Mouse (Mus musculus) T-helper 2 cell (primary cell): ENCODE results near the gene Matk.

Experiments used
- in situ Hi-C: fragments of 300-600 bp; cut with MboI, MseI; formaldehyde crosslinking; loops from one replicate; pipeline ENCODE4 v1.15.1; 2025; ENCODE audit warnings: high pct_unique_total_duplicates

Gene Matk

DNA sequence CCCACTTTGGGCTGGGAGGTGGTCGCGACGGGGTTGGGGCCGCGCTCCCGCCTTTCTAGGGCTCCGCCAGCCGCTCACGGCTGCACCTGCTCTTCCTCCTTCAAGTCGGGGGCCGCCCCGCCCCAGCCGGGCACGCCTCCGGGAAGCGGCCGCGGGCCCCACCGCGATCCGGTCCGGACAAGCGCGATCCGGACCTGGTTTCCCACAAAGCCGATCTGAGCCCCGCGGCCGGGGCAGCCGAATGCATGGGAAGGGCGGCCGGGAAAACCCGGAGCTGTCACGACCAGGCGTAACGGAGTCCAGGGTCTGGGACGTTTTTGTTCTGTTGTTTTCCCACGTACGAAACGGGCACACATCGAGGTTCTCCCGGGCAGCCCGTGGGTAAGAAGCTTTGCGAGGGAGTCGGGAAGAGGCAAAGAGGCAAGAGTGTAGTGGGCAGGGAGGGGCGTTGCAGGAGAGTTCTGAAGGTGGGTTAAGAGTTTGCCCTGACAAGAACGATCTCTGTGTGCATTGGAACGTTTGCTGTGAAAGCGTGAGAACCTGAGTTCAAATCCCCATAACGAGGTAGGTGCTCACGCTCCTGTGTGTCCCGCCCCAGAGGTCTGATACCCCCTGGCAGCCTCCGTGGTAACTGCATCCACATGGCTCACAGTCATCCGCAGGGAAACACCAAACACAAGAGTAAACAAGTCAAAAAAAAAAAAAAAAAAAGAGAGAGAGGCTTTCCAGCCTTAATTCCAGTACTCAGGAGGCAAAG, 33.1 kb downstream of the Matk start:
- in situ Hi-C loops: loop anchor here (5.0 kb wide), 1 partner anchor 36 kb away; the partner anchor contains the start of gene Cactin

DNA sequence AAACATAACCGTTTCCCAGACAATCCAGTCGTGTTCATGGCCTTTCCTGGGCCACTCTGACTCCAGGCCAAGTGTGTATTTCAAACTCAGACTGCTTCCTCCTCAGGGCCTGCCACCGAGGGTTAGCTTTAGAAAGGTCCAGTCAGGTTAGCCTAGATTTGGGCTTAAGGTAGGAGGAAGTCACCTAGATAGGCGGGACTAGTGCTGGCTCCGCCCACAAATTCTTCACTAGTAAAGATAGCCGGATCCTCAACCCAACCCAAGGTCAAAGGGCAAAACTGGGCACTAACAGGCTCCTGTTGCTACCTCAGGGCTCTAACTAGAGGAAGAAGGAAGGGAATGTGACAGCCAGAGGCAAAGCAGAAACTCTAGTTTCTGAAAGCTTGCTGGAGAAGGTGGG, 33.9 kb downstream of the Matk start:
- in situ Hi-C loops: loop anchor here (5.0 kb wide), 1 partner anchor 36 kb away; the partner anchor contains the start of gene Cactin

DNA sequence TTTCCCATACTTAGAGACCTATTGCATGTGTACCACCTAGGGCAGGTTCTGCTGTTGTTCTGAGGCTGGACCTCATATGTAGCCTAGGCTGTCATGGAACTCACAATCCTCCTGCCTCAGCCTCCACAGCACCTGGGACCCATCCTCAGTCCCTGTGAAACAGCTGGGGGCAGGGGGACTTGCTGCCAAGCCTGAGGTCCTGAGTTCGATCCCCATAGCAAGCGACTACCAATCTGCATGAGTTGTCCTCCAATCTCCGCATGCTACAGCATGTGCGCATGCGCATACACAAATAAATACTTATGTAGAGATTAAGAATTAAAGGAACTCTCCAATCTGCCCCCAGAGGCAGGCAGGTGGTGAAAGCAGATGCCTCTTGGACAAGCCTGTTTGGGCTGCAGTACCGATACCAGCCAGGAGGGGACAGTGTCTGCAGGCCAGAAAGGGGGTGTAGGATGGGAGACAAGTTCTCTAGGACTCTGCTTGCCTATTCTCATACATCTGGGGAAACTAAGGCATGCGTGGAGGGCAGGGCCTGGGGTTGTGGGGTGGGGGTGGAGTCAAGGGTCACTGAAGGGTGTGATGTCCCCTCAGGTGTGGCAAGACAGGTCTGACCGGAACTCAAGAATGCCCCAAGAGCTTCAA, 34.9 kb downstream of the Matk start:
- in situ Hi-C loops: loop anchor here (5.0 kb wide), 1 partner anchor 35 kb away; the partner anchor contains the start of gene Cactin

DNA sequence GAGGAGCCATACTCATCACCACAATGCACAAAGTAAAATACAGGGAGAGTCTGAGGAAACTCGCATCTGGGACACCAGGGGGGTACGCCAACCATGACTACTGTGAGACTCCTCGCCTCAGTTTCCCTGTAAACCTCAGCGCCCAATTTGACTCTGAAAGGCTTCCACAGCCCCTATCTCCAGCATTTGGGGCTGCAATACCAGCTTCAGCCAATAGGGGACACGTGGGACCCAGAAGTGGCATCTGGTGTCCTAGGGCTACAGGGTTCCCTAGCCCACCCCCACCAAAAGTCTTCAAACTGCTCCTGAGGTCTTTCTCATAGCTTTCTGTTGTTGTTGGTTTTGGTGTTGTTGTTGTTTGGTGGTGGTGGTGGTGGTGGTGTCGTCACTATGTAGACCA, 35.9 kb downstream of the Matk start:
- in situ Hi-C loops: loop anchor here (5.0 kb wide), 1 partner anchor 34 kb away; the partner anchor contains the start of gene Cactin

DNA sequence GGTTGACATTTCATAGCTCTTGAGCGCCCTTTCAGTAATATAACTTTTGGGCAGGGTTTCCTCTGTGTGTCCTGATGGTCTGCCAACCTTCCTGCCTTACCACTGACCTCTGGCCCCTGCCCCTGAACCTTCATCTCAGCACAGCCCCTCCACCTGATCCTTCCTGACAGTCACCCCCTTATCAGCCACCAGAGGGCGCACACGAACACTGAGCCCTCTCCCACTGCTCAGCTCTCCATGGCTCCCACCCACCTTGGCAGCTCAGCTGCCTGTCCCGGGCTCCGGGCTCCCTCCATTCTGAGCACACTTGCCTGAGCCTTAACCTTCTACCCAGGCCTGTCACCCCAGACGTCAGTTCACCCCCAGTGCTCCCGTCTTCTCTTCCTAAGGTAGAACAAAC, 36.5 kb downstream of the Matk start:
- in situ Hi-C loops: loop anchor here (5.0 kb wide), 1 partner anchor 33 kb away; the partner anchor contains the start of gene Cactin

DNA sequence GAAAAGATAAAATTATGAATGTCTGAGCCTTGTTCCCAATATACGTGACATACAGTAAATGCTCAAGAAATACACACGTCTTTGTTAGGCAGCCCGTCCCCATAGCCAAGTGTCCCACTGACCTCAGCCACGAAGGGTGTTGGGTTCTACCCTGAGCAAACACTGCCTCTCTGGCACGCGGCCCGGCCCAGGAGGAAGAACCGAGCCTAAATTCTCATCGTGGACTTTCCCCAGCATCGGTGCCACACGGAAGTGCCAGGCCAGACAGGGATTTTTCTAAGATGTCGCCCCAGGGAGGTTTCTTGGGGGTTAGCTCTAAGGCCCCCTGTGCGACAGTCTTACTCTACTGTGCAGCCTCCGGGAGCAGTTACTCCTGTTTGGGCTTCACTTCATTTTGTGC, 37.1 kb downstream of the Matk start:
- in situ Hi-C loops: loop anchor here (5.0 kb wide), 1 partner anchor 32 kb away; the partner anchor contains the start of gene Cactin

DNA sequence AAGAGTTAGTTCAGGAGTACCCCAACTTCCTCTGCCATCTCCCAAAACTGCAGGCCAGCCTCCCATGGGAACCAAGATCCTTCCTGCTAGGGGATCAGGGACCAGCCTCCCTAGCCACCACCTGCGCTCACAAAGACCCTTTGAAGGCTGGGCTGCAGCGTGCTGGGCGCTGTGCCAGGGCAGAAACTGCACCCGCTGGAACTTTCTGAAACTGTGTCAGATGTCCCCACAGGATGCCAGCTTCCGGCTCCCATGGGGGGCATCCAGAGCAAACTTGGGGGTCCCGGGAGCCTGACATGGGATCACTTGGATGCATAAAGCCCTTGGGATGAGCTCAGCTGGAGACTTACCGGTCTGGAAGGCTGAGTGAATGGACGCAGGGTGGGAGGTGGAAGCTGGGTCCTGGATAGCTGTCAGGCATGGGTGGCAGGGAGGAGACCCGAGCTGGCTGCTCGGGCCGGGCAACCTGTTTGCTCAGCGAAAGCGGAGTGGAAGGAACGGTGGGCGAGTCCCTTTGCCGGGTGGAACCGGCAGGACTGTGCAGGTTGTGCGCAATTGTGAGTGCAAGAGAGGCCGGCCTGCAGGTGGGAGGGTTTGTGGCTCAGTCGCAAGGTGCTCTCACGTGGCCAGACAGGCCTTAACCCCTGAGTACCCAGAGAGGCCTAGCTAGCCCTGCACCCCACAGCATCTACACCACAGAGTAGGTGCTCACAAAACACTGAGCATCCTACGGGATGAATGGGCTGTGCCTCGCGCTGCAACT, 38.1 kb downstream of the Matk start:
- in situ Hi-C loops: no loop called here

DNA sequence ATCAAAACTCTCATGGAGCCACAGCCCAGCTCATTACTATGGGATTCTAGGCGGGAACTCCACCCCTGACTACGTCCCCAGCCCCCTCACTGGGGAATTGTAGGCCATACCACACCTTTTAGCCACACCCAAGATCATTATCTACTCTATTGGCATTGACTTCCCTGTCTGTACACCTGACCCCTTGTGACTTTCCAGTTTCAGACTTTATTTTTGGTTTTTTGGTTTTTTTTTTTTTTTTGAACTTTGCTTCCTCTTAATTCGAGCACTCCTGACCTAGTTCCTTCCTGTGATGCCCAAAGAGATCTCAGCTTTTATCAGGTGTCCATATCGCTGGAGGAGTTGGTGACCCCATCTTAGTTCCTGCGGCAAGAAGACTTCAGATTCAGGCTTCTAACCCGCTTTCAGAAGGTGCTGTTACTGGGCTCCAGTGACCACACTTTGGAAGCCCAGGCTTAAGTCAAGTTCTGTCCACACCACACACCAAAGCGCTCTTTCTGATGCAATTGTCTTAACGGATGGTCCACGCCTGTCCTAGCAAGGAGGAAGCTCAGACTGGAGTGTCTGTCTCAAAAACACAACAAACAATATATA, 38.9 kb downstream of the Matk start, which contains the start of gene Tjp3:
TSS of gene Tjp3 (minus strand) at position 71 of the 594 bp plus-strand sequence.
- in situ Hi-C loops: no loop called here

DNA sequence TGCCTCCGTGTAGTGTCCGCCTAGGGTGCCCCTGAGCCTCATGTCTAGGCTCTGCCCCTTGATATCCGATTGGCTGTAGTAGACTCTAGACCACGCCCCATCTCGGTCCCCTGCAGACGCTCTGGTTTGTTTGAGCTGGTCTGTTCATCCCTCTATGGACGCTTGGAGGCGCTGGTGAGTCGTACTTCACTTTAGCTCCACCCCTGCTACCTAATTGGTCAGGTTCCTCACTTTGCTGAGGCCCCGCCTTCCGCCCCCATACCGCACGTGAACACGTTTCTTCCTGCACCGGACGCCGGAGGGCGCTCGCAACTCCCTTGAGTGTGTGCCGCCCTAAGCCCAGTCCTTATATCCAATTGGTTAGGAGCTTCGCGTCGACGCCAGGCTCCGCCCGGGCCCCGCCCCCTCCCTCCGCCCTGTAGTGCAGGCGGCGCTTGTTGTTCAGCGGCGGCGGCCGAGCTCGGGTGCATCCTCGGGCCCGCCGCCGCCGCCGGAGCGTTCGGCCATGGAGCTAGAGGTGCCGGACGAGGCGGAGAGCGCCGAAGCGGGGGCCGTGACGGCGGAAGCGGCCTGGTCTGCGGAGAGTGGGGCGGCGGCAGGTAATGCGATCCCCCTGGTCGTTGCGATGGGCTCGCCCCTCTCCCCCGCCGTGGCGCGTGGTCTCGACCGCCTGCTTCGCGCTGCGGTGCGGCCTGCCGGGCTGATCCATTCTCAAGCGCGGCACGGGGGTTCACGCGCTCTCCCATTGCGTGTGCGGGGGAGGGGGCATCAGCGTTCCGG, 40.0 kb downstream of the Matk start, which contains the start of gene Pip5k1c:
TSS of gene Pip5k1c (plus strand) at position 410 of the 780 bp plus-strand sequence.
- in situ Hi-C loops: no loop called here

DNA sequence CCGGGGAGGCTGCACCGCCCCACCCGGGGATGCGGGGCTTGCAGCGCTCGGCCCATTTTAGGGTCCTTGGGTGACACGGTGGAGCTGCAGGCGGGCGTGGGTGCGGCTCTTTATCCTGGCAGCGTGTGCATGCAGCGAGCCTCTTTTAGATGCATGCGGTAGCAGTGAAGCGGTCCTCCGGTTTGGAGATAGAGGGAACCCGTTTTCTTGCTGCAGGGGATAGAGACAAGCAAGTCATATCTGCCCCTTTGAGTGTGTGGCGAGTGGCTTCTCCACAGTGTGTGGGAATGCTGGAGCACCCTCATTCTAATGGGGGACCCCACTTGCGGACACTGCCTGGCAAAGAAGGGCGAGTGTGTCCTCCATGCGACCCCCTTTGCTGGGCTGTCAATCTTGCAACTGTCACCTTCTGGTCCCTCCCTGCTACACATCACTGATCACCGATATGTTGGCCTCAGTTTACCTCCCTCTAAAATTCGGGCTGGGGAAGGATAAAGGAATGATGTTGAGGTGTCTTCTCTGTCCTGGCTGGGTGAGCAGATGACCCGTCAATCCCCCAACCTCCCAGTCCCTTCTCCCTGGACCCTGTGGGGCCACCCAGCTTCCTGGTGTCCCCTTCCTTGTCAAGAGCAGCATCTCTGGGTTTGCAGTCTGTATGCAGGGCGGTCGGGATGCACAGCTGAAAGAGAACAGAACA, 40.7 kb downstream of the Matk start:
- in situ Hi-C loops: no loop called here

DNA sequence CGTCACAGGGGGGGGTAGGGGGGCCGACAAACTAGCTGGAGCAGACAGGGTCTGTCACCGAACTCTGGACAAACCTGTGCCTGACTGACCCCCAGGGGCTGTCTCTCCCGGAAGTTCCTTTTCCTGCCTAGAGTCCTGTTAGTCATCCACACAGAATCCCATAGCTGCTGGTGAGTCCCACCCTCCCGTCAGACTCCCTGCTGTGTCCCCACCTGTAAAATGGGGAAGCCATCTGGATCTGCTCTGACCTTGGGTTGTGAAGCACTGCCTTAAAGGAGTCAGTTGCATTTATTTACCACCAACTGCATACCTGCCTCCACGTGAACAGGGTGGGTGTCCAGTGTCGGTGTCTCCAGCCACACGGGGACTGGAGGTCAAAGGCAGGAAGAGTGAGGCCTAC, 41.7 kb downstream of the Matk start:
- in situ Hi-C loops: no loop called here

DNA sequence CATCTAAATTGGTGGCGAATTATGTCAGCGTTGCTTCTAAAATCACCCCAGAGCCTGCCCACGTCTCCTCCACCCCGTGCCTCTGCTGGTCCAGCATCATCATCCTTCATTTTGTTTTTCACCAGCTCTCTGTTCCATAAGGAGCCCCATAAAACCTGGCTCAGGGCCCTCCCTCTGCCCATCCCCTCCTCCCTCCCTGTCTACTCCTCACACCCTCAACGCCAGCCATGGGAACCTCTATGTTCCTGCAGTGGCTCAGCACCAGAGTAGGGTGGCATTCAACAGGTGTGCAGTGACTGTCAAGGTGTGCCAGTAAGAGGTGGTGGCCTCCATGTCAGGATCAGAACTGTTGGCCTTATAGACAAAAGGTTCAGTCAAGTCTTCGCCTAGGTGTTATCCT, 42.5 kb downstream of the Matk start:
- in situ Hi-C loops: no loop called here

DNA sequence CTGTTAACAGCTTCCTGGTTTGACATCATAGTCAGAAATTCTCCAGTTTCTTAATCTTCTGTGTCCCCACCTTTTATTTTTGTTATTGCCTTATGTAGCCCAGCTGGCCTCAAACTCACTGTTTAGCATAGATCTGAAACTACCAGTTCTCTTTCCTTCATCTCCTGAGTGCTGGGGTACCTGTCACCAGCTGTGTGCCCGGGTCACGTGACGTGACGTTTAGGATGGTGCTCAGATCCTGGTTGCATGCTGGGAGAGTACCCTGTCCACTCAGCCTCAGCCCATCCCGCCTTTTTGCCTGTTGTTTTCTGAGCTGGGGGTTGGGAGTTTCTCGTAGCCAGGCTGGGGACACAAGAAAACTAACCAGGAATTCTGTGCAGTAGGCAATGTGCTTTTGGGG, 44.5 kb downstream of the Matk start:
- in situ Hi-C loops: no loop called here

DNA sequence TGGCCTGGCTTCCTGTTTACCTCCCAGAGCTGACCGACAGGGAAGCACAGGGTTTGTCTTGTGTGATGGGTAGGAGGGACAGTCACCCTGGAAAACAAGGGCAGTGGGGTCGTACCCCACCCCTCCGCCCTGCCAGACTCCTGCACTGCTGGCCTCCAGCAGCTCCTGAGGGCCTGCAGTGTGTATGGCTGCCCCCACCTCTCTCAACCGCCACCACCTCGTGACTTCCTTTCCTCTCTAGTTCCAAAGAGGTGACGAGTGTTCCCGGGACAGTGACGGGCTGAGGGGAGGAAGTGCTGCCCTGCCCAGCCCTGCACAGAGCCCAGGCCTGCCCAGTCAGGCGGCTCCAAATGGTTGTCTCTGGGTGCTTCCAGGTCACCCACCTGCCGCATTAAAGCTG, 45.1 kb downstream of the Matk start:
- in situ Hi-C loops: no loop called here

DNA sequence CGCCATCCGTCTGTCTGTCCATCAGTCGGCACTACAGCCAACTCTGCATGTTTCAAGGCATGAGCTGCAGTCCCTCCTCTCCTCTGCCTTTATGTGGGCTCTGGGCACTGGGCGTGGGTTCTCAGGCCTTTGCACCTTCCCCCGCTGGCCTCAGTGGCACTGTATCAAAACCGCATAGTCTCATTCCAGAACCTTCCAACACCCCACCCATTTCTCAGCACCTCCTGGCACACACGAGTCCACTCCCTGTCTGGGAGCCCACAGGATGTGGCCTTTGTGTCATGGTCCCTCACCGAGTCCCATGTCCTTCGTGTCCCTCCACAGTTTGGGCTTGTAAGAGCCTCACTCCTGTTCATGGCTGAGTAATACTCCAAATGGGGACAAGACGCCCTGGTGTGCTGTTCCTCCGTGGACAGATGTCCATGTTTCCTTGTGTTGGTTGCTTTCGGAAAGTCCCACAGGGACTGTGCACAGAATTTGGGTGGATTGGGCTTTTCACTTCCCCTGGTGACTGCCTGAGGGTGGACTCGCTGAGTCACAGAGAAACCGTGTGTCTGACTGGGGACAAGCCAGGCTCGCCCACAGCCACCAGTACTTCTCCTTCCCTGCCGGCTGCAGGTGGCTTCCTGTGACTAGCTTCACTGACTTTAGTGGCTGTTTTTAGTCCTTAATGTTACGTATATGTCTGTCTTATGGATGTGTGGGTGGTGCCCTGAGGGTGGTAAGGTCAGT, 45.8 kb downstream of the Matk start:
- in situ Hi-C loops: no loop called here

DNA sequence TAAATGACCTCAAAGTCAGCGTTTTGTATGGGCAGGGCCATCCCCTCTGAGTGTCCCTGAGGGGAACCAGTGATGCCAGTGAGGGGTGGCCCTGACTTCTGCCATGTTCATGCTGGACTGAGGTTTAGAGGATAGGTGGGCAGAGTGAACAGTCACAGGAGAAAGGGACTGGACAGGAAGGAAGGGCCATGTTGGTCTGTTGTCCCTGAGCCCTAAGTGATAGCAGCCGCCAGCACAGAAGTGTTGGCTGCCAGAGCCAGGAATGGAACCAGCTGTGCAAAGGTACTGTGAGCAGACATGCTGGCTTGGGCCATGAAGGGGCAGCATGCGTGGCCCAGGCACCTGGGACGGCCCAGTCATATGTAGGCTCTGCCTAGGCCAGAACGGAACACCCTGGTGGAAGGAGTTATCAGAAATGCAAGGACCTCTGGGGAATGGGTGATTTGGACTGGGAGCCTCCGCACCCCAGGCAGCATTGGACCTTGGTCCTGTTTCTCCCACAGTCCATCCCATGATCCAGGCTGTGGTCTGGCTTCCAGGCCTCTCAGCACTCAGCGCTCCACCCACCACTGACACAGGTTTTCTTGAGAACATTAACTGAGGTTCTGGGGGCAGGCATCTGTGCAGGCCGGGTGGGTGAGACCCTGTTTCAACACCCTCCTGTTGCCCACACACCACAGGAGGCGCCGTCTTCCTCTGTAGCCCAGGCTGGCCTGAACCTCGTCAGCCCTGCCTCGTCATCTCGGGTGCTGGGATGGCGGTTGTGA, 47.0 kb downstream of the Matk start:
- in situ Hi-C loops: no loop called here

DNA sequence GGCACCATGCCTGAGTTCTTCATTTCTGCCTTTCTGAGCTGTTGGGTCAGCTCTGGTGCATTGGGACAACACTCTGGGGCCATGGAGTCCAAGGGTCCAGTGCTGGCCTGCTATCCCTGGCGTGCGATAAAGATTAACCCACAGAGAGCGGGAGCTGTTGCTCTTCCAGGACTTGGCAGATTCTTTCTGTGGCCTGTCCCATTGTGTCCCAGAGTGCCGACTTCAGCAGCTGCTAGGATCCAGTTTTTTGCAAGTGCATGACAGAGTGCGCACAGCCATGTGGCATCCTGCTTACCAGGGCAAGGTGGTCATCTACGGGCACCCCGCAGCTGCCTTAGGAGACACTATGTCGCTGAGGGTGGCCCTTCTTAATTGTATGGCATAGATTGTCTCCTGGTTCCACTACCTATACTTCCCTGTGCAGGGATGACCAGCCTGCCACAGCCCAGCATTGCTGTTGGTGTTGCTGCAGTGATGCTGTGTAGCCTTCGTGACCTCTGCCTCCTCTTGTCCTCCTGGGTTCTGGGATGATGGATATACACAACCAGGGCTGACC, 47.7 kb downstream of the Matk start:
- in situ Hi-C loops: no loop called here

DNA sequence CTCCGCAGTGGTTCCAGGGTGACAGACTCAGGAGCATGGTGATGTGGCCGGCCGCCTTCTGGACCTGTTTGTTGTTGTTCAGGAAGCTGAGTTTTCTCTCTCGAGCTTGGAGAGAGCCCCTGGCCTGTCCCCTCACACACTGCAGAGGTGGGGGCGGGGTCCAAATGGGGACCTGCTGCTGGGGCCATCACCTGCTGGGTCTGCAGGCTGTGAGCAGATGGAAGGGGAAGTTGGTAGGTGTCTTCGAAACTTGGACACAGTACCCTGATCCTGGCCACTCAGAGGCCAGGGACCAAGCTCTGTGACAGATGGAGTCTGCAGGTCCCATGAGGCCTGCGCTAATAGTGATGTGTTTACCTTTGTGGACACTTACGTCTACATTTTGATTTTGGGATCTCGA, 48.6 kb downstream of the Matk start:
- in situ Hi-C loops: no loop called here
